Mouse (Mus musculus): Measurements from ENCODE around the gene Rras2. TPM values are rescaled to one million over a fixed set of nuclear protein-coding genes. Genes with fewer than 3 reads are reported as not detected.

Rras2 gene
- polyA plus RNA-seq, 1 experiment = 119 TPM

GRCm38 (mm10) chr7:114083760-114084159 lies 33.8 kb downstream of the Rras2 start:
- no peak overlapping the region for H3K4me3 ChIP-seq (ENCODE audit: low read depth, low read length)
- H3K4me1 ChIP-seq (ENCODE audit: control insufficient read depth, insufficient read depth, low read length) = peaks cover 8% of the 10 kb centered on the region
- TF ChIP-seq CTCF (IDR thresholded peaks at IDR 0.05; ENCODE audit: low read depth, low read length) (no peak), POLR2A (IDR thresholded peaks at IDR 0.05; ENCODE audit: insufficient read depth, low read length) (no peak), EP300 (IDR thresholded peaks at IDR 0.05; ENCODE audit: insufficient read depth, low read depth, low read length) (no peak)
- no peaks in the 10 kb centered on the region for H3K9me3 ChIP-seq (replicated peaks; ENCODE audit: control insufficient read depth, insufficient read depth, low read length, poor library complexity, severe bottlenecking)
- no peaks in the 10 kb centered on the region for H3K27me3 ChIP-seq (ENCODE audit: control insufficient read depth, insufficient read depth, low read length, poor library complexity, severe bottlenecking)
- H3K27ac ChIP-seq (ENCODE audit: insufficient read depth, low read length) = no peak overlapping the region
- no peak overlapping the region for H3K9ac ChIP-seq (ENCODE audit: low read depth, poor library complexity, severe bottlenecking)
- H3K36me3 ChIP-seq (ENCODE audit: control insufficient read depth, insufficient read depth, low read length, poor library complexity, severe bottlenecking) = no peaks in the 10 kb centered on the region

- Histone ChIP-seq H3K9me3 (replicated peaks; ENCODE audit: control insufficient read depth, insufficient read depth, low read length, poor library complexity, severe bottlenecking) (no peaks in the 10 kb centered on the region), H3K27ac (ENCODE audit: insufficient read depth, low read length) (no peak overlapping the region)
Observed at GRCm38 (mm10) chr7:114083088-114083487, 34.5 kb downstream of the Rras2 start.

GRCm38 (mm10) chr7:114081633-114082420 lies 35.8 kb downstream of the Rras2 start:
- TF ChIP-seq CTCF (IDR thresholded peaks at IDR 0.05; ENCODE audit: low read depth, low read length) (no peak), EP300 (IDR thresholded peaks at IDR 0.05; ENCODE audit: insufficient read depth, low read depth, low read length) (no peak), POLR2A (IDR thresholded peaks at IDR 0.05; ENCODE audit: insufficient read depth, low read length) (no peak)
- H3K36me3 ChIP-seq (ENCODE audit: control insufficient read depth, insufficient read depth, low read length, poor library complexity, severe bottlenecking) = no peaks in the 10 kb centered on the region
- no peaks in the 10 kb centered on the region for H3K27me3 ChIP-seq (ENCODE audit: control insufficient read depth, insufficient read depth, low read length, poor library complexity, severe bottlenecking)
- H3K9ac ChIP-seq (ENCODE audit: low read depth, poor library complexity, severe bottlenecking) = no peak overlapping the region
- H3K9me3 ChIP-seq (replicated peaks; ENCODE audit: control insufficient read depth, insufficient read depth, low read length, poor library complexity, severe bottlenecking) = no peaks in the 10 kb centered on the region
- peaks cover 7% of the 10 kb centered on the region for H3K4me1 ChIP-seq (ENCODE audit: control insufficient read depth, insufficient read depth, low read length)
- no peak overlapping the region for H3K4me3 ChIP-seq (ENCODE audit: low read depth, low read length)
- H3K27ac ChIP-seq (ENCODE audit: insufficient read depth, low read length) = no peak overlapping the region

More at GRCm38 (mm10) chr7:114083088-114083487, 34.5 kb downstream of the Rras2 start:
- H3K36me3 ChIP-seq (ENCODE audit: control insufficient read depth, insufficient read depth, low read length, poor library complexity, severe bottlenecking) = no peaks in the 10 kb centered on the region
- no peak overlapping the region for H3K9ac ChIP-seq (ENCODE audit: low read depth, poor library complexity, severe bottlenecking)
- no peaks in the 10 kb centered on the region for H3K27me3 ChIP-seq (ENCODE audit: control insufficient read depth, insufficient read depth, low read length, poor library complexity, severe bottlenecking)
- TF ChIP-seq POLR2A (IDR thresholded peaks at IDR 0.05; ENCODE audit: insufficient read depth, low read length) = no peak
- TF ChIP-seq CTCF (IDR thresholded peaks at IDR 0.05; ENCODE audit: low read depth, low read length) = no peak
- no peak for TF ChIP-seq EP300 (IDR thresholded peaks at IDR 0.05; ENCODE audit: insufficient read depth, low read depth, low read length)
- peaks cover 8% of the 10 kb centered on the region for H3K4me1 ChIP-seq (ENCODE audit: control insufficient read depth, insufficient read depth, low read length)
- H3K4me3 ChIP-seq (ENCODE audit: low read depth, low read length) = no peak overlapping the region

- Histone ChIP-seq H3K4me1 (ENCODE audit: control insufficient read depth, insufficient read depth, low read length) (peaks cover 3% of the 10 kb centered on the region), H3K9ac (ENCODE audit: low read depth, poor library complexity, severe bottlenecking) (no peak overlapping the region), H3K27ac (ENCODE audit: insufficient read depth, low read length) (no peak overlapping the region), H3K4me3 (ENCODE audit: low read depth, low read length) (no peak overlapping the region), H3K36me3 (ENCODE audit: control insufficient read depth, insufficient read depth, low read length, poor library complexity, severe bottlenecking) (no peaks in the 10 kb centered on the region), H3K9me3 (replicated peaks; ENCODE audit: control insufficient read depth, insufficient read depth, low read length, poor library complexity, severe bottlenecking) (no peaks in the 10 kb centered on the region), H3K27me3 (ENCODE audit: control insufficient read depth, insufficient read depth, low read length, poor library complexity, severe bottlenecking) (no peaks in the 10 kb centered on the region)
- TF ChIP-seq EP300 (IDR thresholded peaks at IDR 0.05; ENCODE audit: insufficient read depth, low read depth, low read length) = no peak
- TF ChIP-seq POLR2A (IDR thresholded peaks at IDR 0.05; ENCODE audit: insufficient read depth, low read length) = no peak
- no peak for TF ChIP-seq CTCF (IDR thresholded peaks at IDR 0.05; ENCODE audit: low read depth, low read length)
Observed at GRCm38 (mm10) chr7:114080250-114080649, 37.3 kb downstream of the Rras2 start.

GRCm38 (mm10) chr7:114079343-114079742 lies 38.2 kb downstream of the Rras2 start:
- H3K36me3 ChIP-seq (ENCODE audit: control insufficient read depth, insufficient read depth, low read length, poor library complexity, severe bottlenecking) = no peaks in the 10 kb centered on the region
- no peak overlapping the region for H3K27ac ChIP-seq (ENCODE audit: insufficient read depth, low read length)
- TF ChIP-seq EP300 (IDR thresholded peaks at IDR 0.05; ENCODE audit: insufficient read depth, low read depth, low read length) = no peak
- no peak for TF ChIP-seq CTCF (IDR thresholded peaks at IDR 0.05; ENCODE audit: low read depth, low read length)
- no peaks in the 10 kb centered on the region for H3K9me3 ChIP-seq (replicated peaks; ENCODE audit: control insufficient read depth, insufficient read depth, low read length, poor library complexity, severe bottlenecking)
- H3K9ac ChIP-seq (ENCODE audit: low read depth, poor library complexity, severe bottlenecking) = no peak overlapping the region
- H3K27me3 ChIP-seq (ENCODE audit: control insufficient read depth, insufficient read depth, low read length, poor library complexity, severe bottlenecking) = no peaks in the 10 kb centered on the region
- no peak overlapping the region for H3K4me3 ChIP-seq (ENCODE audit: low read depth, low read length)
- H3K4me1 ChIP-seq (ENCODE audit: control insufficient read depth, insufficient read depth, low read length) = peaks cover 3% of the 10 kb centered on the region

GRCm38 (mm10) chr7:114074595-114074994 lies 43.0 kb downstream of the Rras2 start:
- Histone ChIP-seq H3K27ac (ENCODE audit: insufficient read depth, low read length) (no peak overlapping the region), H3K4me3 (ENCODE audit: low read depth, low read length) (no peak overlapping the region), H3K9ac (ENCODE audit: low read depth, poor library complexity, severe bottlenecking) (no peak overlapping the region), H3K4me1 (ENCODE audit: control insufficient read depth, insufficient read depth, low read length) (peaks cover 4% of the 10 kb centered on the region), H3K27me3 (ENCODE audit: control insufficient read depth, insufficient read depth, low read length, poor library complexity, severe bottlenecking) (no peaks in the 10 kb centered on the region), H3K9me3 (replicated peaks; ENCODE audit: control insufficient read depth, insufficient read depth, low read length, poor library complexity, severe bottlenecking) (no peaks in the 10 kb centered on the region), H3K36me3 (ENCODE audit: control insufficient read depth, insufficient read depth, low read length, poor library complexity, severe bottlenecking) (no peaks in the 10 kb centered on the region)
- TF ChIP-seq CTCF (IDR thresholded peaks at IDR 0.05; ENCODE audit: low read depth, low read length) (no peak), EP300 (IDR thresholded peaks at IDR 0.05; ENCODE audit: insufficient read depth, low read depth, low read length) (no peak), POLR2A (IDR thresholded peaks at IDR 0.05; ENCODE audit: insufficient read depth, low read length) (no peak)
